Mouse (Mus musculus): ENCODE data around the gene Sim2. TPM values are rescaled to one million over a fixed set of nuclear protein-coding genes. Genes with fewer than 3 reads are reported as not detected.

Gene Sim2
- polyA plus RNA-seq, 1 experiment from 2014 or later = 0.05 TPM

DNA sequence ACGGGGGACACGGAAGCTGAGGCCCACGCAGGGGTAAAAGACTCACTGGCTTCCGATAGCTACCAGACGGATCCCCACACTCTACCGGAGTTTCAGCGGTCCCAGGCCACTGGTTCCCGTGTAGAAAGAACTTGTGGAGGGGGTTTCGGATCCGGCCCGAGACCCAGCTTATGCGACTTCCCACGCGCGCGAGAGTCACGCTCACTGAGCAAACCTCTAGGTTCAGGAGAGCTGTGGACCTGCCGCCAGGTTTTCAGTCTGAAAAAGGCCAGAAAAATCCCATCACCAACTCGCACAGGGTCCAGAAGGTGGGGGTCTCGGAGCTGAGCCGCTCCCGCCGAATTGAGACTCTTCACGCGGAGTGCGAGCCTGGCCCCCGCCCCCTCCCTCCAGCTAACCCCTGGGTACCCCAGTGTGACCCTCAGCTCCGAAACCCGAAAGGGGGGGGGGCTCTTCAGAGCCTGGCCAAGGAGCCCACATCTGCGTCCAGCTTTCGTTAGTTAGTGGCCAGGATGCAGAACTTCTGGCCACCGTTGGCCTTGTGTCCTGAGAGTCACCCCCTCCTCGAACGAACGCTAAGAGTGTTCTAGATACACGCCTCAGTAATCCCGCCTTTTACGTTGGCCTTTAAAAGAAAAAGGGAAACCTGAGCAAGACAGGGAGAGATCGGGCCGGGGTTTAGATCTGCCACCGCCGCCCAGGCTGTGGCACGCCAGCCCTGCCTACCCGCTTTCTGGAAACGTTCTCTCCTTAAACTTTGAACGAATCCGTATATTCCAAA lies 5.5 kb upstream of the Sim2 start:
- H3K4me2 ChIP-seq = no peak overlapping the region
- no peak for ATAC-seq (replicated peaks; ENCODE audit: insufficient number of reproducible peaks, insufficient read depth, low FRiP score, low read depth)
- H3K4me3 ChIP-seq = 0 out of 2 replicates have a peak overlapping the region, but pooled peaks have one; percentile 5

DNA sequence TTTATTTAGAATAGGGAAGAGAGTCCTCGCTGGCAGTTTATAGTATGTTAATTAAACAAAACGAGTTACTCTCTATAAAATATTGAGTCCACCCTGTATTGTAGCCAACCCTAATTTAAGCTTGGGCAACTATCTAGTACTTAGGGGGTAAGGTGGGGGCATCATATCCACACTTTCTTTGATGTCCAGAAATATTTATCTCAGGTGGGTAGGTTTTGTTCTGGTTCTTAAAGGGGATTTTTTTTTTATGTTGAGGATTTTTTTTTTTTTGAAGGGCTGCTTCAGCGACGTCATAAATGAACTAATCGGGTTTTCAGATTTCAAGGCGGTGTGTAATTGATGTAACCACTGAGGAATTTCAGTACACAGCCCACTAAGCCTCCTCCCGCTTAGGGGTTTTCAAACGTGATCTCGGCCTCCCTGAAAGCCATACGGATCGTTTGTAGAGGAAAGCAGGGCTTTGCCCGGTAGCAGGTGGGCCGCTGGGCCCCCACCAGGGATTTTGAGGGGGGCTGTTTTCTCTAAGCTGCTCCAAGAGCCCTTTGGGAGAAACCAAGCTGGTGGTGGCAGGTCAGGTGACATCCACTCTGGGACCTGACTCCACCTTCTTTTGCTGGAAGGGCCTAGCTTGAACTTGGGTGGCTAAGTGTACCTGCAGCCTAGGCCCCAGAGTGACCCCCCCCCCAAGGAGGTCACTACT lies 4.7 kb upstream of the Sim2 start:
- no peak overlapping the region for H3K4me2 ChIP-seq
- H3K9ac ChIP-seq = no peak overlapping the region
- H3K27ac ChIP-seq = no peak overlapping the region
- WGBS = 9% methylated on average over 13 of the region's 13 CpGs
- ATAC-seq (replicated peaks; ENCODE audit: insufficient number of reproducible peaks, insufficient read depth, low FRiP score, low read depth) = no peak
- peaks cover 98% of the 10 kb centered on the region for H3K27me3 ChIP-seq
- no peaks in the 10 kb centered on the region for H3K36me3 ChIP-seq
- no peaks in the 10 kb centered on the region for H3K9me3 ChIP-seq (replicated peaks)
- peaks cover 12% of the 10 kb centered on the region for H3K4me1 ChIP-seq (replicated peaks)
- H3K4me3 ChIP-seq = no peak overlapping the region

More for the DNA sequence above, 5.5 kb upstream of the Sim2 start:
- peaks cover 93% of the 10 kb centered on the region for H3K27me3 ChIP-seq
- no peaks in the 10 kb centered on the region for H3K9me3 ChIP-seq (replicated peaks)
- no peak overlapping the region for H3K27ac ChIP-seq
- WGBS = 2% methylated on average over 47 of the region's 47 CpGs
- H3K36me3 ChIP-seq = no peaks in the 10 kb centered on the region
- no peak overlapping the region for H3K9ac ChIP-seq
- H3K4me1 ChIP-seq (replicated peaks) = peaks cover 7% of the 10 kb centered on the region; the same call in 1 of the 2 replicates

- ATAC-seq (replicated peaks; ENCODE audit: insufficient number of reproducible peaks, insufficient read depth, low FRiP score, low read depth) = no peak
- no peaks in the 10 kb centered on the region for H3K36me3 ChIP-seq
- WGBS = 24% methylated on average over 5 of the region's 5 CpGs
- H3K9ac ChIP-seq = no peak overlapping the region
- H3K27ac ChIP-seq = no peak overlapping the region
- peaks cover 95% of the 10 kb centered on the region for H3K27me3 ChIP-seq
- H3K4me2 ChIP-seq = no peak overlapping the region
- no peak overlapping the region for H3K4me3 ChIP-seq
- no peaks in the 10 kb centered on the region for H3K9me3 ChIP-seq (replicated peaks)
- peaks cover 23% of the 10 kb centered on the region for H3K4me1 ChIP-seq (replicated peaks)
These were observed 3.1 kb upstream of the Sim2 start for GRCm38 (mm10) chr16:94081596-94081995.

- 6% methylated on average over 8 of the region's 8 CpGs for WGBS
- peaks cover 28% of the 10 kb centered on the region for H3K4me1 ChIP-seq (replicated peaks)
- no peaks in the 10 kb centered on the region for H3K9me3 ChIP-seq (replicated peaks)
- H3K36me3 ChIP-seq = no peaks in the 10 kb centered on the region
- no peak overlapping the region for H3K27ac ChIP-seq
- no peak overlapping the region for H3K4me2 ChIP-seq
- H3K27me3 ChIP-seq = peaks cover 95% of the 10 kb centered on the region
- H3K9ac ChIP-seq = no peak overlapping the region
- no peak overlapping the region for H3K4me3 ChIP-seq
- ATAC-seq (replicated peaks; ENCODE audit: insufficient number of reproducible peaks, insufficient read depth, low FRiP score, low read depth) = no peak
These were observed 2.6 kb upstream of the Sim2 start for GRCm38 (mm10) chr16:94081996-94082708.

DNA sequence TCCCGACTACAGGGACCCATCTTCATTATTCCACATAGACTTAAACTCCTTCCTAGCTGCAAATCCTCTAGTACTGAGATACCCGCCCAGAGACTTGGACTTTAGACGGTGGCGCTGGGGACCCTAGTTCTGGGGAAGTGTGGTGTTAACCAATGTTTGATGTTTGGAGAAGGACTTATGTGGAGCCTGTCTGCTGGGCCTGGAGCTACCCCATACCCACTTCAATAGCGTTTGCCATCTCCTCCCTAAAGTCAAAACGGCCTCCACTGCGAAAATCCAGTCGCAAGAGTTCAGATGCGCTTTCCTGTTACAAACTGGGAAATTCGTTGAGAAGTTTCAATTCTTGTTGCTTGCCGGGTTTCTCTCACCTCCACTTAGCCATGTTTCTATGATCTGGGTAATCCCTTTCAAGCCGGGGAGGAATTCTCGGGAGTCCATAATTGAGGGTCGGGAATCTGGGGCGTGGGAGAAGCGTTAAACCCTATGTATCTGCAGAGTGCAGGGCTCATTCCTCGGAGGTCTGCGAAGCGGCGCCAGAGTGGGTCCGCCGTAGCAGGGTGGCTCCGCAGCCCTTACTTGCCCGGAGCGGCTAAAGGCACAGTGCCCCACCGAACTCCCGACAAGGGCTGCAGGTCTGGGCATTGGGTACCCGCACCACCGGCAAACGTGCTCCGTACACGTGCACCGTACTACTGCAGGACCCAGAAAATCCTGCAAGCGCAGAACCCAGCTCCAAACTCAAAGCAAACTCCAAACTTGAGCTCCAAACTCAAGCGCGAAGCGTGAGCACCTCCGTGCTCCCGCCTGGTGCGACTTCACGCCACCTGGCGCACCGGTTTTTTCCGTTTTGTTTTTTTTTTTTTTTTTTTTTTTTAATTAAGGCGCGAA lies 1.5 kb upstream of the Sim2 start:
- Histone ChIP-seq H3K9ac (no peak overlapping the region), H3K27me3 (peaks cover 95% of the 10 kb centered on the region), H3K4me3 (no peak overlapping the region), H3K4me1 (replicated peaks) (peaks cover 31% of the 10 kb centered on the region), H3K9me3 (replicated peaks) (no peaks in the 10 kb centered on the region), H3K36me3 (no peaks in the 10 kb centered on the region), H3K4me2 (no peak overlapping the region), H3K27ac (no peak overlapping the region)
- no peak for ATAC-seq (replicated peaks; ENCODE audit: insufficient number of reproducible peaks, insufficient read depth, low FRiP score, low read depth)
- WGBS = 2% methylated on average over 46 of the region's 46 CpGs

- peak overlapping the region; percentile 78; the same call in 1 of the 2 replicates for H3K4me2 ChIP-seq
- H3K27ac ChIP-seq = no peak overlapping the region
- H3K36me3 ChIP-seq = no peaks in the 10 kb centered on the region
- H3K9ac ChIP-seq = no peak overlapping the region
- H3K27me3 ChIP-seq = peaks cover 97% of the 10 kb centered on the region
- H3K4me3 ChIP-seq = peak overlapping the region; percentile 49; the same call in 1 of the 2 replicates
- no peaks in the 10 kb centered on the region for H3K9me3 ChIP-seq (replicated peaks)
- H3K4me1 ChIP-seq (replicated peaks) = peaks cover 30% of the 10 kb centered on the region
- ATAC-seq (replicated peaks; ENCODE audit: insufficient number of reproducible peaks, insufficient read depth, low FRiP score, low read depth) = no peak
- WGBS = 1% methylated on average over 41 of the region's 41 CpGs
These were observed 744 bp upstream of the Sim2 start for GRCm38 (mm10) chr16:94083848-94084525.

DNA sequence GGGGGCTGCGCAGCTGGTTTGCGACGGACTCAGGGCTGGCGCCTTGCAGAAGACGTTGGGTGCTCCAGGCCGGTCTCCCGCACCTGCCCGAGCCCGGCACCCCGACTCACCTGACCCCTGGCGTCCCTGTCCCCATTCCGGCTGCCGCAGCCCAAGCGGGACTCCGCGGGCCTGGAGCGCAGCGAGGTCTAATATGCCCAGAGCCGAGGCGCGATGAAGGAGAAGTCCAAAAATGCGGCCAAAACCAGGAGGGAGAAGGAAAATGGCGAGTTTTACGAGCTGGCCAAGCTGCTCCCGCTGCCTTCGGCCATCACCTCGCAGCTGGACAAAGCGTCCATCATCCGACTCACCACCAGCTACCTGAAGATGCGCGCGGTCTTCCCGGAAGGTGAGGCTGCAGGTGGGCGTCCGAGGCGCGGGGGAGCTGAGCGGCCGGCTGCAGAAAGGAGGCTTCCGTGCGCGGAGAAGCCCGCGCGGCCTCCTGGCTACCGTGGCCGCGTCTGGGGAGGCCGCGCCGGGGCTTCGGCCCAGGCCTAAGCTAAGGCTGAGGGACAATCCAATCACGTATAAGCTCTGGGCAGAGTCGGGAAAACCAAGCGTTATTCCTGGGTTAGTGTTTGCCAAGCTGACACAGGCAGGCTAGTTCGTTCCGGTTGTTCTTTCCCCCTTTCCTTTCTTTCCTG lies 1.0 kb downstream of the Sim2 start:
- no peak overlapping the region for H3K27ac ChIP-seq
- peak overlapping the region; percentile 23; the same call in 1 of the 2 replicates for H3K9ac ChIP-seq
- no peak for ATAC-seq (replicated peaks; ENCODE audit: insufficient number of reproducible peaks, insufficient read depth, low FRiP score, low read depth)
- H3K27me3 ChIP-seq = peaks cover 97% of the 10 kb centered on the region
- no peaks in the 10 kb centered on the region for H3K9me3 ChIP-seq (replicated peaks)
- 2% methylated on average over 57 of the region's 57 CpGs for WGBS
- H3K4me1 ChIP-seq (replicated peaks) = peaks cover 24% of the 10 kb centered on the region
- H3K4me2 ChIP-seq = peak overlapping the region; percentile 78
- no peaks in the 10 kb centered on the region for H3K36me3 ChIP-seq
- H3K4me3 ChIP-seq = peak overlapping the region; percentile 49

DNA sequence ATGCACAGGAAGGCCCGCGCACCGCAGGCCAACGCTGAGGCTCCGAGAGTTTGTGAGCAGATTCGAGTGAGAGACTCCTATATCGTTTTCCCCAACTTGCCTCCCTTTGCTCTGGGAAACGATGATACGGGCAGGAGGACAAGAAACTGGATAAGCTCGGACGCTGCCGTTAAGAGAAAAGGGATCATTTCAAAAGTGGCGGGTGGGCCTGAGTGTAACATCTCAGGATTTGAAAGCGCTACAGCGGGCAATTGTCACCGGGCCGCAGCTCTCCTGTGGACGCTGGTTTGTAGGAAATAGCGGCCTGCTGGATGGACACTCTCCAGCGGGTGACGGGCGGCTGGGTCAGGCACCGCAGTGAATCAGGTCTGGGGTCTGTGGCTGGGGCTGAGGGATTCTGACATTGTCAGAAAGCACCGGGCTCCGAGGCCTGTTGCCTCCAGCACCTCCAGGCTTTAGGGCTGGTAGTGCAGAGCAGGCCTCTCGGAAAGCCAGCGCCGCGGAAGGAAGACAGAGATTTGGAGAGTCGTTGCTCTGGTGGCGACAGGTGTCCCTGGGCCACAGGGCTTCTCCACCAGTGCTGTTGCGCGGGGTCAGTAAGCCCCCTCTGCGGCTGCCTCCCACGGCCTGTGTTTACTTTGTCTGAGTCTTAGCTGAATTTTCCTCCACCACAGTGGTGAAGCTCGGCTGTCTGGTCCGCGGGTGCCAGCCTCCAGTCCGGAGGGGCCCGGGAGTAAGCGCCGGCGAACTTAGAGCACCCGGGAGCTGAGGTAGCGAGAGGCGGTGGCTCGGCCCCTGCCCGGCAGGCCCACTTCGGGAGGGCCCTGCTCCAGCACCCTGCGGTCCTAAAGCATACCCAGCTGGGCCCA lies 2.2 kb downstream of the Sim2 start:
- peak overlapping the region; percentile 21 for H3K4me2 ChIP-seq
- WGBS = 3% methylated on average over 50 of the region's 50 CpGs
- no peaks in the 10 kb centered on the region for H3K36me3 ChIP-seq
- no peak overlapping the region for H3K9ac ChIP-seq
- H3K4me3 ChIP-seq = peak overlapping the region; percentile 24
- no peak for ATAC-seq (replicated peaks; ENCODE audit: insufficient number of reproducible peaks, insufficient read depth, low FRiP score, low read depth)
- H3K27ac ChIP-seq = no peak overlapping the region
- H3K9me3 ChIP-seq (replicated peaks) = no peaks in the 10 kb centered on the region
- peaks cover 24% of the 10 kb centered on the region for H3K4me1 ChIP-seq (replicated peaks)
- H3K27me3 ChIP-seq = peaks cover 97% of the 10 kb centered on the region

DNA sequence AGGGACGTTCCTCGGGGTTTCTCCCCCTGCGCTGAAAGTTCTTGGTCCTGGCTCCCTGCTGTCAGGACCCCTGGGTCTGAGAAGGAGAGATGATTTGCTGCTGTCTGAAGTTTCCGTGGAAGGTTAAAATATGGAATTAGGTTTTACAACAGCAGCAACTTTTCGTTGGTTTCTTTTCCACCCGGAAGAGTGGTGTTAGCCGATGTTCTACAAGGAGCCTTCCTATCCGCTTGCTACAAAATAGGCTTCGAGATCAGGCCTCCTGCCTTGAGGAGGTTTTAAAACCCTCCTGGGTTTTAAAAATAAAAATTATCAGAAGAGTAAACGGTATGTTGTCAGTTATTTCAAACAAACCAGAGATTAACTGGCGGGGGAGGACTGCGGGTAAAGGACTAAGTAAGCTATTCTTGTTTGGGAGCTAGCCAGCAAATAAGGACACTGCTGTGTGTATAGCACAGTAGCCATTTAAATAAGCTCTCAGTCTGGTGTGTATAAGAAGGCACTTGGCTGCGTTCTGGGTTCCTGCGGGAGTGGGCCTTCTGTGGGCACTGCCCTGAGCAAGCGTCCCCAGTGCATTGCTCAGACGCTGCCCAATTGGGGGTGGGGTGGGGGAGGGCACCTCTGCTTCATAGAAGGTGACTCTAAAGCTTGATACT lies 3.0 kb downstream of the Sim2 start:
- Histone ChIP-seq H3K4me3 (peak overlapping the region; percentile 24), H3K4me2 (peak overlapping the region; percentile 21), H3K9ac (no peak overlapping the region), H3K36me3 (no peaks in the 10 kb centered on the region), H3K27ac (no peak overlapping the region), H3K9me3 (replicated peaks) (no peaks in the 10 kb centered on the region), H3K4me1 (replicated peaks) (peaks cover 24% of the 10 kb centered on the region), H3K27me3 (peaks cover 97% of the 10 kb centered on the region)
- no peak for ATAC-seq (replicated peaks; ENCODE audit: insufficient number of reproducible peaks, insufficient read depth, low FRiP score, low read depth)
- 8% methylated on average over 16 of the region's 16 CpGs for WGBS
